Mouse (Mus musculus) myocyte (in vitro differentiated cells): ENCODE measurements around the gene Camta1. TPM values are rescaled to one million over a fixed set of nuclear protein-coding genes. Genes with fewer than 3 reads are reported as not detected.

Source experiments
- H3K27me3 ChIP-seq: one replicate; pipeline ENCODE4 v1.6.1; 2011; ENCODE audit not compliant: control insufficient read depth, insufficient read depth, insufficient read length
- H3K36me3 ChIP-seq: one replicate; pipeline ENCODE4 v1.6.1; 2011; ENCODE audit not compliant: control insufficient read depth, insufficient read depth
- H3K4me2 ChIP-seq: one replicate; pipeline ENCODE4 v1.6.1; 2011; ENCODE audit warnings: low read depth, control low read depth
- H3K4me3 ChIP-seq: one replicate; pipeline ENCODE4 v1.5.1; 2011; ENCODE audit warnings: mild to moderate bottlenecking, control low read depth, moderate library complexity
- H3K79me2 ChIP-seq: one replicate; pipeline ENCODE4 v1.6.1; 2011; ENCODE audit not compliant: control insufficient read depth, insufficient read depth
- H3ac ChIP-seq: one replicate; pipeline ENCODE4 v1.6.1; 2011; ENCODE audit not compliant: control insufficient read depth, insufficient read length
- CEBPB ChIP-seq: IDR thresholded peaks from 2 replicates; pipeline ENCODE4 v1.6.1; 2011; ENCODE audit warnings: mild to moderate bottlenecking, moderate library complexity; ENCODE audit not compliant: poor library complexity, insufficient read depth, severe bottlenecking
- E2F4 ChIP-seq: IDR thresholded peaks from one replicate; pipeline ENCODE4 v1.6.1; 2011; ENCODE audit warnings: mild to moderate bottlenecking, control low read depth, moderate library complexity; ENCODE audit not compliant: insufficient read depth
- MAX ChIP-seq: IDR thresholded peaks from one replicate; pipeline ENCODE4 v1.6.1; 2011; ENCODE audit warnings: low read depth, mild to moderate bottlenecking, control low read depth
- MYOD1 ChIP-seq, 3 experiments: IDR thresholded peaks; one replicate each; pipeline ENCODE4 v1.6.1; 2011; ENCODE audit warnings: control low read depth in 2 of 3, low read depth in 2 of 3, mild to moderate bottlenecking in 2 of 3, moderate library complexity in 1 of 3; ENCODE audit not compliant: insufficient read length in 2 of 3, control insufficient read depth in 1 of 3
- MYOG ChIP-seq, 3 experiments: IDR thresholded peaks; one replicate each; pipeline ENCODE4 v1.6.1; 2011; ENCODE audit warnings: control low read depth in 2 of 3, low read depth in 2 of 3, mild to moderate bottlenecking in 2 of 3; ENCODE audit not compliant: insufficient read length in 2 of 3, control insufficient read depth in 1 of 3, insufficient read depth in 1 of 3
- POLR2A ChIP-seq: IDR thresholded peaks from one replicate; pipeline ENCODE4 v1.6.1; 2011; ENCODE audit warnings: low read depth, mild to moderate bottlenecking, control low read depth, moderate library complexity; ENCODE audit not compliant: insufficient read length
- POLR2AphosphoS2 ChIP-seq: IDR thresholded peaks from one replicate; pipeline ENCODE4 v1.6.1; 2011; ENCODE audit warnings: low read depth, control low read depth; ENCODE audit not compliant: insufficient read length
- REST ChIP-seq: IDR thresholded peaks from one replicate; pipeline ENCODE4 v1.6.1; 2011; ENCODE audit warnings: mild to moderate bottlenecking, control low read depth, moderate library complexity; ENCODE audit not compliant: insufficient read depth, insufficient read length
- SRF ChIP-seq: IDR thresholded peaks from one replicate; pipeline ENCODE4 v1.6.1; 2011; ENCODE audit warnings: low read depth; ENCODE audit not compliant: control insufficient read depth, insufficient read length
- TCF12 ChIP-seq: IDR thresholded peaks from one replicate; pipeline ENCODE4 v1.6.1; 2011; ENCODE audit warnings: mild to moderate bottlenecking, control low read depth; ENCODE audit not compliant: poor library complexity, insufficient read depth, severe bottlenecking
- TCF3 ChIP-seq: IDR thresholded peaks from one replicate; pipeline ENCODE4 v1.6.1; 2011; ENCODE audit warnings: low read depth, control low read depth; ENCODE audit not compliant: insufficient read length
- USF1 ChIP-seq: IDR thresholded peaks from one replicate; pipeline ENCODE4 v1.6.1; 2011; ENCODE audit warnings: low read depth, mild to moderate bottlenecking, control low read depth, moderate library complexity
- polyA plus RNA-seq: library from polyadenylated mRNA; unstranded; fragments of >200 nt; fragmentation: generic; extraction: Trizol; gene quantifications from one replicate; pipeline ENCODE4 v1.2.1, GENCODE M21; 2012; ENCODE audit warnings: missing spikeins

Camta1 gene
- polyA plus RNA-seq, 1 experiment, result 40.6 TPM

DNA sequence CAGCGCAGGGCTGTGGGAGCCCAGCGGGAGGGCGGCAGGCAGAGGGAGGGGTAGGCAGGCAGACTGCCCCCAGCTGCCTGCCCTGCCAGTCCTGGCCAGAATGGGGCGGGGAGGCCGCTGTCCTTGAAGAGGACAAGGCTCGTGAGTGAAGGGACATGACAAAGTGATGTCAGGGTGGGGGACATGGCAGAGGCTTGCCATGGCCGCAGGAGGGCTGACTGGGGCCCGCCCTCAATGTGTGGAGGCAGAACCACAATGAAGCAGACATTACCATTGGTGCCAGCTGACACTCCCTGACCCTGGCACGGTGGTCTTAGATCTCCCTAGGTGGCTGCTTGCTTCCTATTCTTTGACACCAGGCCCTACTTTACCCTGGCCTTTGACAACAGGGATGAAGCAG is 635.2 kb downstream of the Camta1 start:
- Histone ChIP-seq H3K27me3 (peaks cover 6% of the 10 kb centered on the region), H3K4me3 (no peak overlapping the region), H3K36me3 (no peaks in the 10 kb centered on the region), H3K4me2 (no peak overlapping the region), H3K79me2 (no peaks in the 10 kb centered on the region), H3ac (no peak overlapping the region)
- TF ChIP-seq TCF12 (no peak), MAX (no peak), TCF3 (no peak), CEBPB (no peak), POLR2AphosphoS2 (no peak), POLR2A (no peak), MYOG (IDR thresholded peaks at IDR 0.05; ENCODE audit: control insufficient read depth in 1 of 3, insufficient read depth in 1 of 3, insufficient read length in 2 of 3, low read depth in 2 of 3) (no peak), MYOD1 (IDR thresholded peaks at IDR 0.05; ENCODE audit: control insufficient read depth in 1 of 3, insufficient read length in 2 of 3, low read depth in 2 of 3) (no peak), USF1 (no peak), REST (no peak), SRF (no peak), E2F4 (no peak)

- no peak for TF ChIP-seq TCF12
- TF ChIP-seq MYOG (IDR thresholded peaks at IDR 0.05; ENCODE audit: control insufficient read depth in 1 of 3, insufficient read depth in 1 of 3, insufficient read length in 2 of 3, low read depth in 2 of 3), result no peak
- TF ChIP-seq USF1, result no peak
- no peak for TF ChIP-seq E2F4
- no peak for TF ChIP-seq POLR2AphosphoS2
- TF ChIP-seq REST, result no peak
- TF ChIP-seq MYOD1 (IDR thresholded peaks at IDR 0.05; ENCODE audit: control insufficient read depth in 1 of 3, insufficient read length in 2 of 3, low read depth in 2 of 3), result no peak
- no peak for TF ChIP-seq CEBPB
- TF ChIP-seq SRF, result no peak
- H3K79me2 ChIP-seq, result no peaks in the 10 kb centered on the region
Measured at GRCm38 (mm10) chr4:151224017-151224416, 637.7 kb downstream of the Camta1 start.

DNA sequence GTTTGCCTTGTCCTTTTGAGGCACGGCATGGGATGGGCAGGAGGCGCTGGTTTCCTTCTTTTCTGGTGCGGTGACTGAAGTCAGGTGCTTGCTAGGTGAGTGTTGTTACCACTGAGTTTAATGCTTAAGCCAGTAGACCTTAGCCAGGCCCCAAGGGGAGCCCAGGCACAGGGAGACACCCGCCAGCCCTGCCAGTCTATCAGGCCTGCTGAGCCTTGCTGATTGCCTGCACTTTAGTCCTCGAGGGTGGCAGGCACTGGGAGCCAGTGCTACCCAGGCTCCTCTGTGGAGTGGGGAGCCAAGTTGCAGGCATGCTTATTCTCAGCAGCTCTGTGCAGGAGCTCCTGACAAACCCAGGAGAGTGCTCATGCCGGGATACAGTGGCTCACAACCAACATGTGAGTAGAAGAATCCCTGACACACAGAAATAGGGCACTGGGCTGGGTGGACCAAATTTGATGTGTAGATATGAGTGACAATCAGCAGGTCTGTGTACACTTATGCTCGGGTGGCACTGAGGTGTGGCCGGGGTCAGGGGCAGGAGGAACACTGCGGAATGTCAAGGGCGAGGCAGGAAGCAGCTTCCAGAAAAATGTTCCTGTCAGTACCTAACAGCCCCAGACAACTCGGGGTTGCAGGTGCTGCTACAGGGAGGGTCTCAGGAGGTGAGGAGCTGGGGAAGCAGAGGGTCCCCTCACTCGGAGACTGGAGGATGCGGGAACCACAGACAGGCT is 638.2 kb downstream of the Camta1 start:
- Histone ChIP-seq H3K4me2 (no peak overlapping the region), H3K79me2 (no peaks in the 10 kb centered on the region), H3K27me3 (peaks cover 6% of the 10 kb centered on the region), H3K4me3 (no peak overlapping the region), H3ac (no peak overlapping the region), H3K36me3 (no peaks in the 10 kb centered on the region)
- no peak for TF ChIP-seq USF1
- no peak for TF ChIP-seq TCF3
- no peak for TF ChIP-seq POLR2A
- TF ChIP-seq TCF12, result no peak
- no peak for TF ChIP-seq POLR2AphosphoS2
- no peak for TF ChIP-seq REST
- no peak for TF ChIP-seq MYOG (IDR thresholded peaks at IDR 0.05; ENCODE audit: control insufficient read depth in 1 of 3, insufficient read depth in 1 of 3, insufficient read length in 2 of 3, low read depth in 2 of 3)
- TF ChIP-seq SRF, result no peak
- no peak for TF ChIP-seq E2F4
- TF ChIP-seq MYOD1 (IDR thresholded peaks at IDR 0.05; ENCODE audit: control insufficient read depth in 1 of 3, insufficient read length in 2 of 3, low read depth in 2 of 3), result no peak
- TF ChIP-seq MAX, result no peak
- TF ChIP-seq CEBPB, result no peak

More at GRCm38 (mm10) chr4:151224017-151224416, 637.7 kb downstream of the Camta1 start:
- Histone ChIP-seq H3K4me2 (no peak overlapping the region), H3K36me3 (no peaks in the 10 kb centered on the region), H3K4me3 (no peak overlapping the region), H3ac (no peak overlapping the region), H3K27me3 (peaks cover 6% of the 10 kb centered on the region)

DNA sequence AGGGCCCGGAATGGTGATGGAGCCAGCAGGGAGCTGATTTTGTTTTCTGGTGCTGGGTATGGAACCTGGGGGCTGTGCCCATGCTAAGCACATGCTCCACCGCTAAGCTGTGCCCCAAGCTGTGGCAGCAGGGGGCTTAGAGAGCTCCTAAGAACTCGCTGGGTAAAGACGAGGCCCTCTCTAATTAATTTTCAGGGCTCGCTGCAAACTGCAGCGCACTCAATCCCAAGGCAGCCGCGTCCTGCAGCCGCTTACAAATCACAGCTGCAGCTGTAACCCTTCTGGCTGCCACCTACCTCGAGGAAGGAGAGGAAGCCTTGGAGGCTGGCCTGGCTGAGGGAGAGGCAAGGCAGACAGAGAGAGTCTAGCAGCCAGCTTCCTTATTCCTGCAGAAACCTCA is 639.0 kb downstream of the Camta1 start:
- Histone ChIP-seq H3K4me2 (no peak overlapping the region), H3K79me2 (no peaks in the 10 kb centered on the region), H3ac (no peak overlapping the region), H3K27me3 (peaks cover 6% of the 10 kb centered on the region), H3K4me3 (no peak overlapping the region), H3K36me3 (no peaks in the 10 kb centered on the region)
- TF ChIP-seq POLR2A (no peak), TCF12 (no peak), CEBPB (no peak), SRF (no peak), MAX (no peak), MYOG (IDR thresholded peaks at IDR 0.05; ENCODE audit: control insufficient read depth in 1 of 3, insufficient read depth in 1 of 3, insufficient read length in 2 of 3, low read depth in 2 of 3) (no peak)
